Mouse (Mus musculus) kidney, adult 2 months (tissue): ENCODE measurements at regions not wholly inside any gene's neighbourhood (a gene's known extent, or its start where the extent isn't known, plus 50 kb on each side); places are given as distances from the start of the nearest gene placed in this dataset.

Experiments used
- CTCF ChIP-seq: fragments of 200-500 bp; conservative IDR thresholded peaks from 2 replicates; pipeline ENCODE4 v1.5.1; 2011; ENCODE audit warnings: low read depth, mild to moderate bottlenecking, control low read depth, low read length, moderate library complexity, mixed read lengths; ENCODE audit not compliant: insufficient read depth, insufficient read length
- POLR2A ChIP-seq: fragments of 200-500 bp; IDR thresholded peaks from one replicate; pipeline ENCODE4 v1.6.1; 2011; ENCODE audit warnings: low read depth, low read length, control low read depth

GRCm38 (mm10) chr9:69672657-69673462 lies 87.9 kb downstream of the Foxb1 start:
- TF ChIP-seq CTCF (no peak), POLR2A (no peak)
